Comparison of ENCODE assay signal across 8 mouse cellular contexts in genomic region chr4:108780057-108780863, GRCm38 (mm10). TPM values are rescaled to one million over a fixed set of nuclear protein-coding genes. Genes with fewer than 3 reads are reported as not detected.
DNase-seq lines count a peak whose midpoint lies in the region; ATAC-seq and TF ChIP-seq lines count a peak whose summit lies in the region.

Gene Zfyve9, minus strand, starts transcription at chr4:108780798.

- H3K9ac ChIP-seq in embryonic facial prominence, embryonic 12.5 days = peak within 1 kb of the TSS; percentile 98
- H3K9ac ChIP-seq in midbrain, postnatal 0 days (replicated peaks; ENCODE audit: low read length, poor library complexity, severe bottlenecking) = peak within 1 kb of the TSS; percentile 99

- H3K9me3 ChIP-seq in embryonic facial prominence, embryonic 12.5 days = no peaks in the 10 kb centered on the region
- no peaks in the 10 kb centered on the region for H3K9me3 ChIP-seq in midbrain, postnatal 0 days (ENCODE audit: low read length)

- under 1% methylated on average over 69 of the region's 111 CpGs for WGBS in embryonic facial prominence, embryonic 12.5 days
- WGBS in midbrain, postnatal 0 days = under 1% methylated on average over 95 of the region's 111 CpGs

- H3K27me3 ChIP-seq in embryonic facial prominence, embryonic 12.5 days = no peaks in the 10 kb centered on the region
- no peaks in the 10 kb centered on the region for H3K27me3 ChIP-seq in midbrain, postnatal 0 days (ENCODE audit: insufficient read depth, low read length)

- H3K36me3 ChIP-seq in embryonic facial prominence, embryonic 12.5 days = no peaks in the 10 kb centered on the region
- H3K36me3 ChIP-seq in midbrain, postnatal 0 days (ENCODE audit: insufficient read depth, low read length) = no peaks in the 10 kb centered on the region

- H3K4me1 ChIP-seq in embryonic facial prominence, embryonic 12.5 days = peaks cover 2% of the 10 kb centered on the region; the same call in 1 of the 2 replicates
- H3K4me1 ChIP-seq in midbrain, postnatal 0 days (ENCODE audit: insufficient read depth, low read length) = no peaks in the 10 kb centered on the region

- ATAC-seq in embryonic facial prominence, embryonic 12.5 days (ENCODE audit: insufficient number of reproducible peaks, insufficient read depth, low FRiP score, low TSS enrichment) = peak; percentile 90
- peak; percentile 88 for ATAC-seq in midbrain, postnatal 0 days (ENCODE audit: low FRiP score)

- H3K4me2 ChIP-seq in embryonic facial prominence, embryonic 12.5 days (replicated peaks) = peak within 1 kb of the TSS; percentile 61
- H3K4me2 ChIP-seq in midbrain, postnatal 0 days (ENCODE audit: low read depth, low read length, poor library complexity, severe bottlenecking) = peak within 1 kb of the TSS; percentile 70

- peak; percentile 56 for TF ChIP-seq CTCF in midbrain, postnatal 0 days (IDR thresholded peaks at IDR 0.05)

- DNase-seq in layer of hippocampus, adult 11-12 months (ENCODE audit: low spot score) = peak; percentile 75
- no peak for DNase-seq in layer of hippocampus, adult 9-10 months (ENCODE audit: low spot score)
- DNase-seq in heart, adult 9 months (ENCODE audit: low spot score in 2 of 2) = peak; percentile 73 to 80
- peak; percentile 76 for DNase-seq in kidney, adult 9 months
- peak; percentile 70 for DNase-seq in liver
- peak; percentile 79 for DNase-seq in midbrain, postnatal 0 days (ENCODE audit: low spot score)
- DNase-seq in spleen, postnatal 10 days (ENCODE audit: low spot score in 2 of 2) = peak; percentile 45 to 77

- H3K27ac ChIP-seq in embryonic facial prominence, embryonic 12.5 days = peak within 1 kb of the TSS; percentile 98
- H3K27ac ChIP-seq in midbrain, postnatal 0 days (ENCODE audit: low read depth, low read length) = peak within 1 kb of the TSS; percentile 94

- peak within 1 kb of the TSS; percentile 86 for H3K4me3 ChIP-seq in embryonic facial prominence, embryonic 12.5 days
- H3K4me3 ChIP-seq in midbrain, postnatal 0 days (ENCODE audit: low read depth, low read length) = peak within 1 kb of the TSS; percentile 97

RNA-seq across cellular contexts. Expression of gene Zfyve9, which starts in this region (rescaled TPM):
- 6.3 and 6.6 TPM in 2 replicates for polyA plus RNA-seq in embryonic facial prominence, embryonic 12.5 days (2016; fragmentation: Nextera tagmentation; extraction: Ambion mirVana)
- total RNA-seq in midbrain, postnatal 0 days (2014; rRNA removed) = 29.9 and 36.0 TPM in 2 replicates
- polyA plus RNA-seq in midbrain, postnatal 0 days (2015; fragmentation: Nextera tagmentation; extraction: Ambion mirVana) = 7.2 and 9.1 TPM in 2 replicates
